Mouse (Mus musculus) kidney, adult 8-10 months (tissue): ENCODE measurements at regions not wholly inside any gene's neighbourhood (a gene's known extent, or its start where the extent isn't known, plus 50 kb on each side); places are given as distances from the start of the nearest gene placed in this dataset.

Experiments used
- DNase-seq, 2 experiments: peaks; one replicate each; pipeline ENCODE4 v3.0.0; 2022

- no peak for DNase-seq
These were observed 118.4 kb upstream of the Gnao1 start for GRCm38 (mm10) chr8:93691375-93691774.

DNA sequence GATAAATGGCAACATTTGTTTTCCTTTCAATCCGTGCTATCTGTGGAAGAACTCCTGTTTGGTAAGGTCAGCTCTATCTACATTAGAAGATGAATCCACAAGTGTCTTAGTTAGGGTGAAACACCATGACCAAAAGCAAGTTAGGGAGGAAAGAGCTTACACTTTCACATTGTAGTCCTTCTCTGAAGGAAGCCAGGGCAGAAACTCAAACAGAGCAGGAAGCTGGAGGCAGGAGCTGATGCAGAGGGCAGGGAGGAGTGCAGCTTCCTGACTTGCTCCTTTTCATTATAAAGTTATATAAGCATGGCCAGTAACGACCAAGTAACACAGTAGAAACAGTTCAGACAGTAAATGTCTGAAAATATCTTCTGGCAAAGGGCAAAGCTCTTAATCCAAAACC is 117.9 kb upstream of the Gnao1 start:
- DNase-seq: no peak

- DNase-seq: no peak
These were observed 112.6 kb upstream of the Gnao1 start for GRCm38 (mm10) chr8:93697206-93697605.

GRCm38 (mm10) chr8:93698508-93698907 is 111.3 kb upstream of the Gnao1 start:
- no peak for DNase-seq

GRCm38 (mm10) chr8:93701391-93701790 is 108.4 kb upstream of the Gnao1 start:
- no peak for DNase-seq

- no peak for DNase-seq
These were observed 97.6 kb upstream of the Gnao1 start for GRCm38 (mm10) chr8:93712066-93712706.

GRCm38 (mm10) chr8:93713221-93713620 is 96.5 kb upstream of the Gnao1 start:
- no peak for DNase-seq

GRCm38 (mm10) chr8:93724896-93725489 is 84.8 kb upstream of the Gnao1 start:
- DNase-seq: no peak

DNA sequence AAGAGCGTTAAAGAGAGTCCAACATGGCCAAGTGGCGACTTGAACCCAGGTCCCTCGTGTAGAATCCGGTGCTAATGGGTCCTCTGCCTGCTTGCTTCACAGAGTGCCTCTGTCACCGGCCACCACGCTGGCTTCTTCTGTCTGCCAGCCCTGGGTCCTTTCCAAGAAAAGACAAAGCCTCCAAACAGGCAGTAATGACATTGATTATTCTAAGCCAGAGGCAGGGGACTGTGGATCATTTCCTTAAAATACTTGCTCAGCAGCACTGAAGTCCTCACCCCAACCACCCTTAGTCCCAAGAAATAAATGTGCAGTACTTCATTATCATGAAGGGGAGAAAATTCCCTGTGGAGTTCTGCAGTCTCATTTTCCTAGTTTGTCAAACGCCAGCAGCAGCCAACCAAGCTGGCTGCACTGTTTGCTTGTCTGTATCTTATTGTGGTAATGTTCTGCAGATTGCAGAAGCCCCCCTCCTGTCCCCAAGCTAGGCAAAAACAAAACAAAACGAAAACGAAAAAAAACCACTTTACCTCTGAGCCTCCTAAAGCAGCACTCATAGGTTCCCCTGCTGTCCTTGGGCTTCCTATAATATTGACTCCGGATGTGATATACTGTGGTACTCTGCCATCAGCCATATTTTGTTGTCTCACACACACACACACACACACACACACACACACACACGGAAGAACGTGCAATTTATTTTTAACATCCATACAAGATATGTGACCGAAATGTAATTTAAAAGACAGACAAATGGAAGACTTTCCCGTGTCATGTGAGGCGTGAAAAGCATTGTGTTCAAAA is 80.4 kb upstream of the Gnao1 start:
- DNase-seq: no peak

- no peak for DNase-seq
These were observed 78.7 kb upstream of the Gnao1 start for GRCm38 (mm10) chr8:93730738-93731700.

DNA sequence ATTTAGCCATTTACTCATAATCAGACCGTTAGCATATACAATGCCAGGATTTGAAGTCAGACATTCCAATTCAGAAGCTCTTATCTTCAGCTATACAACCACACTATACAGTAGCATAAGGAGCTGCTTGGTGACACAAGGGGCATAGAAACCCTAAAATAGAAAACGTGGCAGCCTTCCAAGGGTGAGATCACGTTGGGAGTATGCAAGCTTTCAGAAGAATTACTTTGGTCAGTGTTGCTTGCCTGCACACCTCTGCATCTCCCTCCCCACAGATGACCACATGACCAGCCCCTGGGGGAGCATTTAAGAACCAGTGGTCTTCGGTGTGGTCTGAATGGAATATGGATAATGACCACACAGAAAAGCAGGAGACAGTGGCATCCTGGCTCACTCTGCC is 74.9 kb upstream of the Gnao1 start:
- DNase-seq: no peak

DNA sequence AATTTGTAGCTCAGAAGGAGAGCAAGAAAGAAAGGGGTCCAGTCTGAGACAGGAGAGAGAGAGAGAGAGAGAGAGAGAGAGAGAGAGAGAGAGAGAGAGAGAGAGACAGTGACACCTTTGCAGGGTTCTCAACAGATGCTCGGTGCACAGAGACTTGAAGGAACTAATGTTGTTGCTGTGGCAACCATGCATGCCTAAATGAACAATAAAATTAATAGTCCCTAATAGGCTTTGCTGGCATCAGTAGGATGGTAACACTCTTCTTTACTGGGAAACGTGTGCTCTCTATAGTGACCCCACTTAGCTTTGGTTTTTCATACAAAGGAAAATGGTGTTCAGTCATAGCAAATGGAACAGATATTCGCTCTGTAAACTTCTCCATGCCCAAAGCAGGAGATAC is 69.5 kb upstream of the Gnao1 start:
- DNase-seq: no peak

- DNase-seq: no peak
These were observed 61.0 kb upstream of the Gnao1 start for GRCm38 (mm10) chr8:93748720-93749119.

DNA sequence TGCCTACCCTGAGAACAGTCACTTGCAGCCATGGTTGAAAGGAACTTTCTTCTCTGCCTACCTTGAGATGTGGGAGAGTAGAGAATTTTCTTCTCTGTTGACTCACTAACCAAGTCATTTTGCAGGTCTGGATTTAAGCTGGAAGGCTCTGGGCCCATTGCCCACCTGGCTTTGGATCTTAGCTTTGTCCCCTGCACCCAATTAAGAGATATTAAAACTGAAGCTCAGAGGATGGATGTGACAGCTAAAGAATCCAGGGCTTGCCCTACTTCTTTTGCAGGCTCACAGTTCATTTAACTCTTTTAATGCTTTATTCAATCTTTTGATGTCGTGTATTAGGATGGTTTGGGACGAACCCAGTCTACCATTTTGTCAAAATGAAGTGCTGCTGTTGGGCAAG is 58.8 kb upstream of the Gnao1 start:
- no peak for DNase-seq

GRCm38 (mm10) chr8:93755981-93756380 is 53.8 kb upstream of the Gnao1 start:
- no peak for DNase-seq
